Mouse (Mus musculus) left cerebral cortex, adult 8-10 months (tissue): Measurements from ENCODE around the gene Tmem214. TPM values are rescaled to one million over a fixed set of nuclear protein-coding genes. Genes with fewer than 3 reads are reported as not detected.

Experiments used
- total RNA-seq, 4 experiments: library from RNA; stranded (reverse); gene quantifications; 2 replicates each; pipeline ENCODE4 v1.2.4; 2022

Gene Tmem214
- total RNA-seq, 4 experiments from 2014 or later, result 58.3 to 64.4 (median 62.9) TPM

Other genes with a start within 250 kb of the Tmem214 start
- gene Slc35f6, start 220.1 kb upstream of the Tmem214 start, total RNA-seq, result 10 to 100 TPM; 37.6 to 43.3 (median 39.8) TPM
- 1 to 10 TPM; 3.8 to 4.9 (median 4.5) TPM for gene Cenpa, start 201.2 kb upstream of the Tmem214 start, total RNA-seq
- 10 to 100 TPM; 21.3 to 28.0 (median 27.4) TPM for gene Dpysl5, start 156.4 kb upstream of the Tmem214 start, total RNA-seq
- gene Mapre3, start 53.4 kb upstream of the Tmem214 start, total RNA-seq, result 100 to 1,000 TPM; 220 to 238 (median 224) TPM
- gene Agbl5, start 20.7 kb downstream of the Tmem214 start, total RNA-seq, result 10 to 100 TPM; 14.6 to 18.2 (median 17.0) TPM
- gene Ost4, start 39.8 kb downstream of the Tmem214 start, total RNA-seq, result 100 to 1,000 TPM in 1 of 4 experiments, 10 to 100 TPM in 3; 86.3 to 105 (median 90.6) TPM
- 1 to 10 TPM; 2.3 to 4.2 (median 2.8) TPM for gene Emilin1, start 45.4 kb downstream of the Tmem214 start, total RNA-seq
- gene Khk, start 53.4 kb downstream of the Tmem214 start, total RNA-seq, result 10 to 100 TPM; 16.2 to 21.5 (median 18.9) TPM
- gene Cgref1, start 77.6 kb downstream of the Tmem214 start, total RNA-seq, result 10 to 100 TPM; 23.9 to 28.0 (median 27.1) TPM
- gene Preb, start 92.3 kb downstream of the Tmem214 start, total RNA-seq, result 100 to 1,000 TPM; 114 to 135 (median 128) TPM
- under 1 TPM; 0.12 to 0.27 (median 0.16) TPM for gene Tcf23, start 100.7 kb downstream of the Tmem214 start, total RNA-seq
- 10 to 100 TPM; 77.1 to 86.3 (median 80.2) TPM for gene Atraid, start 180.3 kb downstream of the Tmem214 start, total RNA-seq
- 10 to 100 TPM; 16.1 to 22.2 (median 20.6) TPM for gene Slc5a6, start 180.9 kb downstream of the Tmem214 start, total RNA-seq
- 10 to 100 TPM; 16.8 to 28.5 (median 20.1) TPM for gene Cad, start 186.8 kb downstream of the Tmem214 start, total RNA-seq
- not detected for gene Dnajc5g, start 238.3 kb downstream of the Tmem214 start, total RNA-seq
- gene Slc30a3, start 240.2 kb downstream of the Tmem214 start, total RNA-seq, result 100 to 1,000 TPM; 102 to 124 (median 110) TPM
- 1 to 10 TPM in 2 of 4 experiments, under 1 TPM in 2; 0.50 to 2.0 (median 1.1) TPM for gene Trim54, start 248.7 kb downstream of the Tmem214 start, total RNA-seq